Mouse (Mus musculus): ENCODE data around the gene Nnmt. TPM values are rescaled to one million over a fixed set of nuclear protein-coding genes. Genes with fewer than 3 reads are reported as not detected.

Nnmt gene
- polyA plus RNA-seq, 1 experiment = not detected

DNA sequence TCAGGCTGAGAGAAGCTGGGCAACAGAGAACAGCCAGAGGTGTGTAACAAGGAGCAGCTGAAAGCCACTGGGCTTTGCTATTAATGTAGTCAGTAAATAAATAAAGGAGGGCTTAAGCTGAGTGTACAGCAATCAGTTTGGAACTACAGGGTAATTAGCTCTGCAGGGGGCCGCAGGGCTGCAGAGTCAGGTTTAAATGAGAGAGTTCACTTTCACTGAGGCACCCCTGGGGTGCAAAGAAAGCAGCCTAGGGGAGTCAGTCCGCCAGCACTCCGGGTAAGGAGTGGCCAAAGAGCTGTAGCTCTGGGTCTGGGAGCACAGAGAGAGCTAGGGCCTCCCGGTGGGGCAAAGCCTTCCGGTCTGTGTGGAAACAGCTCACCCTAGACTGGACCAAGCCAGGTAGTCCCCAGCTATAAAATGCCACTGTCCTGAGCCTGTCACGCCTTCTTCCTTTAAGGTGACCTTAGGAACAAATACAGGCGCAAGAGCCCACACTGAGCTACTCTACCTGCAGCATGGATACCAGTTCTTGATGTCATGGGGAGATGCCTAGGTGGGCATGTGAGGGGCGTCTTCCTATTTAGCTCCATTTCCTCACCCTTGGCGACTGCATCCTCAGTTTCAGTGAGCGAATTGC lies 42.8 kb upstream of the Nnmt start:
- Histone ChIP-seq H3K4me1 (ENCODE audit: control insufficient read depth, insufficient read depth, low read length) (peaks cover 16% of the 10 kb centered on the region), H3K4me3 (ENCODE audit: insufficient read depth, low read depth, low read length) (no peak overlapping the region), H3K27ac (ENCODE audit: insufficient read depth, low read depth, low read length) (no peak overlapping the region)
- TF ChIP-seq CTCF (IDR thresholded peaks at IDR 0.05; ENCODE audit: insufficient read depth, low read depth, low read length) (no peak), POLR2A (IDR thresholded peaks at IDR 0.05; ENCODE audit: insufficient read depth, low read depth, low read length) (no peak)
- WGBS = 48% methylated on average over 10 of the region's 10 CpGs

DNA sequence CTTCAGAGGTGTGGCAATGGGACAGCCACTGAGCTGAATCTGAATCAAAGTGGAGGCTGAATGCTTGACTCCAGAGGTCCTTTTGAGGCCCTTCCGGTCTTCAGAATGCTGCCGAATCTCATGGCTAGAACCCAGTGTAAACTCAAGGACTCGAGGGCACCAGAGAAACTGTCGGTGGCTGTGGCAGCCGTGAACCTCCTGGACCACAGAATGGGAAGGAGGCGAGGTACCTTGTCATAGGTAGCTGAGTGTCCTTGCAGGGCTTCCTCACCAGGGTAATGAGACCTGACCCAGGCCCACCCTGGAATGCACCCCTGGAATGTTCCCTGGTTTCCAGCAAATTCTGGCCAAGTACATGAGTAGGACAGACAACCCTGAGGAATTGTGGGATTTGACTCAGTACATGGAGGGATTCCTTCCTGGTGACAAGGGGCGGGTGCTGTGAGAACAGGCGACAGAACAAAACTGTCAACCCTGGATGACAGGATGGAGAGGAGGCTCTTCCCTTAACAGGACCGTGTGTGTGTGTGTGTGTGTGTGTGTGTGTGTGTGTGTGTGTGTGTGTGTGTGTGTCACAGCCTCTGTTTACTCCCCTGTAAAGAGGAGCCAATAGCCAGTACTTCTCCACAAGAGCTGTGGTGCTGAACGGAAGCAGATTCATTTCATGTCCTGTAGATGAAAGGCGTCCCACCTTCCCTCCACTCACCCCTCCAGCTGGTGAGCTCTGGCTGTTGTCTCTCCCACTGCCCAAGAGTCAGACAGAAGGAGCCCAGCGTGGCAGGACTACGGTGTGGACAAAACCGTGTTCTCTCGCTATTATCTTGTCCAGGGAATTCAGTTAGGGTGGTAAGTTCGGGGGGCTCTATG lies 42.1 kb upstream of the Nnmt start:
- Histone ChIP-seq H3K27ac (ENCODE audit: insufficient read depth, low read depth, low read length) (no peak overlapping the region), H3K4me1 (ENCODE audit: control insufficient read depth, insufficient read depth, low read length) (peaks cover 16% of the 10 kb centered on the region), H3K4me3 (ENCODE audit: insufficient read depth, low read depth, low read length) (no peak overlapping the region)
- TF ChIP-seq CTCF (IDR thresholded peaks at IDR 0.05; ENCODE audit: insufficient read depth, low read depth, low read length) (no peak), POLR2A (IDR thresholded peaks at IDR 0.05; ENCODE audit: insufficient read depth, low read depth, low read length) (no peak)
- 64% methylated on average over 16 of the region's 16 CpGs for WGBS

DNA sequence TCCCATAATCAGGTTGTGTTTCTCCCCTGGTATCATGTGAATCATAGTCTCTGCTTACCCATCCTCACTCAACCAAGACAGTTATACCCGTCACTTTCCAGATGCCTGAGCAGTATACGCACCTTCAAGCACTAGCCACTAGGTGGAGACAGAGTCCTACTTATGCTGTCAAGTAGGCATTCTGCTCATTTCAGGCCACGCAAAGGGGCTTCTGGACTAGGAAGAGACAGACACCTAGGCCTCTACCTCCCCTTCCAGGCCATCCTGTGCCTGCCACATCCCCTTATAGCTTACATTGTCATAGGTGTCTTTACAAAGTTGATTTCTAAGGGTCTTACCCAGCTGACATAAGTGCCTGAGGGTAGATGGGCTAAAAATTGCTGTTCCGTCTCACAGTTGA lies 41.3 kb upstream of the Nnmt start:
- H3K4me3 ChIP-seq (ENCODE audit: insufficient read depth, low read depth, low read length) = no peak overlapping the region
- TF ChIP-seq POLR2A (IDR thresholded peaks at IDR 0.05; ENCODE audit: insufficient read depth, low read depth, low read length) (no peak), CTCF (IDR thresholded peaks at IDR 0.05; ENCODE audit: insufficient read depth, low read depth, low read length) (peak; percentile 53)
- peaks cover 16% of the 10 kb centered on the region for H3K4me1 ChIP-seq (ENCODE audit: control insufficient read depth, insufficient read depth, low read length)
- H3K27ac ChIP-seq (ENCODE audit: insufficient read depth, low read depth, low read length) = no peak overlapping the region
- 16% methylated on average over 4 of the region's 4 CpGs for WGBS

DNA sequence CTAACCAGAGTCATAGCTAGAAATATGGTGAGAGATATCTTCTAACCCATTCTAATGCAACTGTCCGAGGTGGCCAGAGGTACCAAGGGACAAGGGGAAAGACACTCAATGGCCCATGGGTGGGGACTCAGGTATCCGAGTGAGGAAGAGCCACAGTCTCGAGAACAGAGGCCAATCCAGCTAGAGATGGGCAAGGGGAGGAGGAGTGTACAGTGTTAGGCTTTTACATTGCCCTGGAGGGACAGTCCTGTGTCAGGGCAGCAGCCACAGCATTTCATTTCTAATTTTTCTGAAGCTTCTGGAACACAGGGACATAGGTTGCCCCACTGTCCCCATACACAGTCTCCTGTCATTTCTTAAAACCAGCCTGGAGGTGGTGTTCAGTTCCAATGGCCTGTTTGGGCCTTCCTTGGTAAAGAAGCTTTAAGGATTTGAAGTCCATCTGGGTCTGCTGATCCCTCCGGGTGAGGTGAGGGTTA lies 40.7 kb upstream of the Nnmt start:
- 43% methylated on average over 4 of the region's 4 CpGs for WGBS
- Histone ChIP-seq H3K4me1 (ENCODE audit: control insufficient read depth, insufficient read depth, low read length) (peaks cover 16% of the 10 kb centered on the region), H3K27ac (ENCODE audit: insufficient read depth, low read depth, low read length) (no peak overlapping the region), H3K4me3 (ENCODE audit: insufficient read depth, low read depth, low read length) (no peak overlapping the region)
- no peak for TF ChIP-seq CTCF (IDR thresholded peaks at IDR 0.05; ENCODE audit: insufficient read depth, low read depth, low read length)
- no peak for TF ChIP-seq POLR2A (IDR thresholded peaks at IDR 0.05; ENCODE audit: insufficient read depth, low read depth, low read length)

DNA sequence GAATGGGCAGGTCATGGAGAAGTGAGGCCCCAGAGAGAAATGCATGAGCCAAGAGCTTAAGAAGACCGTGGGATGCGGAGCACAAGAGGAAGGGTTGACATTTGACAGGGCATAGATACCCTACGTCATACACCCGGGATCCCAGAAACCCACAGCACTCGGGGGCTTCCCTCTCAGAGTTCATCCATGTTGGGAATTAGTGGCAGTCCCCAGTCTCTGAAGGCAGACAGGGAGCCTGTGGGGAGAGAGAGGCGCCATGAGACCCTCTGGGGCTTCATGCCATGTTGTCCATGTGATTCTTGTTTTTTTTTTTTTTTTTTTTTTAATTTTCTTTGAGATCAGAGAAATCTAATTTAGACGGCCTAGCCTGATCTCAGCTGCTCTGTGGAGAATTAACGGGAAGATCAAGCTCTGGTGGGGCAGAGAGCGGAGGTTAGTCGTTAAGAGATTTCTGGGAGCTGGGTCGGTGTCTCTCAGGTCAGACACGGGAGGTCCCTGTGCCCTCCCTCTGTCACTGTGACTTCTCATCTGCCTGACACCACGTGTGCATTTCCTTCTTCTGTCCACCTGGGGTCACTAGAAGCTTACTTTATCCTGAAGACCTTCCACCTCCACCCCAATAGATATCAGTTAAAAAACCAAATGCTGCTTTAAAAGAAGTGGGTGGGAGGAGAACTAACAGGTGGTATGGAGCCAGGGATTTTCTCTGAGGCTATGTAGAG lies 40.1 kb upstream of the Nnmt start:
- TF ChIP-seq POLR2A (IDR thresholded peaks at IDR 0.05; ENCODE audit: insufficient read depth, low read depth, low read length) = no peak
- TF ChIP-seq CTCF (IDR thresholded peaks at IDR 0.05; ENCODE audit: insufficient read depth, low read depth, low read length) = 0 out of 2 replicates have a peak, but pooled peaks have one; percentile 22
- H3K4me1 ChIP-seq (ENCODE audit: control insufficient read depth, insufficient read depth, low read length) = peaks cover 16% of the 10 kb centered on the region
- no peak overlapping the region for H3K4me3 ChIP-seq (ENCODE audit: insufficient read depth, low read depth, low read length)
- 56% methylated on average over 13 of the region's 13 CpGs for WGBS
- H3K27ac ChIP-seq (ENCODE audit: insufficient read depth, low read depth, low read length) = no peak overlapping the region

DNA sequence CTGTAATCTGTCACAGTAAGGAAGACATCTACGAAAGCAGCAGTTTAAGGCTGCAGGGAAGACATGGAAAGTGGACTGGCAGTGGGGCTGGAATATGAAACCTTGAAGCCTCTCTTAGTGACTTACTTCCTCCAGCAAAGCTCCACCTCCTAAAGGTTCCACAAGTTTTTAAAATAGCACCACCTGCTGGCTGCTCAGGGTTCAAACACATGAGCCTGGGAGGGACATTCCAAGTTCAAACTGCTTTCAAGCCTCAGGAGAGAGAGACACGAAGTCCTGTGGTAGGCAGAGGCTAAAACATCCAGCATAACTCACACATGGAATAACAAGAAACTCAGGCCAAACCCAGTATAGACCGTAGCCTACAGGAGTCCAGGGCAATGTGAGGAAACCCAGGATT lies 39.4 kb upstream of the Nnmt start:
- no peak overlapping the region for H3K4me3 ChIP-seq (ENCODE audit: insufficient read depth, low read depth, low read length)
- WGBS = 85% methylated on average over 3 of the region's 3 CpGs
- H3K4me1 ChIP-seq (ENCODE audit: control insufficient read depth, insufficient read depth, low read length) = peaks cover 14% of the 10 kb centered on the region
- no peak for TF ChIP-seq CTCF (IDR thresholded peaks at IDR 0.05; ENCODE audit: insufficient read depth, low read depth, low read length)
- TF ChIP-seq POLR2A (IDR thresholded peaks at IDR 0.05; ENCODE audit: insufficient read depth, low read depth, low read length) = no peak
- H3K27ac ChIP-seq (ENCODE audit: insufficient read depth, low read depth, low read length) = no peak overlapping the region

DNA sequence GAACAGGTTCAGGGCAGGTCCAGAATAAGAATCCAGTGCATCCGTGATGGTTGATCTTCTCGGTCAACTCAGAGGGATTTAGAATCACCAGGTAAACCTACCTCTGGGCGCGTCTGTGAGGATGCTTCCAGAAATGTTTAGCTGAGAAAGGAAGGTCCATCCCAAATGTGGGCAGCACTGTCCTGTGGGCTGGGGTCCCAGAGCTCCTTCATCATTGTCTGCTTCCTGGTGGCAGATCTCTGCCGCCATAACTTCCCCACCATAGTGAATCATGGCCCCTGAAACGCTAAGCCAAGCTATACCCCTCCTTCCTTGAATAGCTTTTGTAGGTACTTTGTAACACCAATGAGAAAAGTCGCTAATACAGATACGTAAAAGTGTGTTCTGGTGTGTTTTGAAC lies 36.7 kb upstream of the Nnmt start:
- no peak for TF ChIP-seq CTCF (IDR thresholded peaks at IDR 0.05; ENCODE audit: insufficient read depth, low read depth, low read length)
- TF ChIP-seq POLR2A (IDR thresholded peaks at IDR 0.05; ENCODE audit: insufficient read depth, low read depth, low read length) = no peak
- 94% methylated on average over 8 of the region's 8 CpGs for WGBS
- Histone ChIP-seq H3K4me1 (ENCODE audit: control insufficient read depth, insufficient read depth, low read length) (no peaks in the 10 kb centered on the region), H3K4me3 (ENCODE audit: insufficient read depth, low read depth, low read length) (no peak overlapping the region), H3K27ac (ENCODE audit: insufficient read depth, low read depth, low read length) (no peak overlapping the region)

DNA sequence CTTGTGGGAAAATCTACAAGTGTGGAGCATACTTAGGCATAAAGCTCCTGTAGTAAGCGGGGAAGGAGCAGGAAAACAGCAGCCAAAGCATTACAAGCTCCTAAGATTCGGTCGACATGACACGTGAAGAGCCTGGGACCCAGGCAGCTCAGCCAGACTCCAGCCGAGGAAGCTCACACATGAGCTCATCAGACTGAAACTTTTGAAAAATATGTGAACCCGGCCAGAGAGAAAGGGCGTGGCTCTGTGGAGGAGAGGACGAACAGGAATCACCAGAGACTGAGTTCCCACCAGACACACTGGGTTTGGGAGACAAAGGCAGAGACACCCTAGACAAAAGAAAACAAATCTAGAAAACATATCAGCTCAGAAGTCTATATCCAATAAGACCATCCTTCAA lies 35.9 kb upstream of the Nnmt start:
- Histone ChIP-seq H3K27ac (ENCODE audit: insufficient read depth, low read depth, low read length) (no peak overlapping the region), H3K4me1 (ENCODE audit: control insufficient read depth, insufficient read depth, low read length) (no peaks in the 10 kb centered on the region), H3K4me3 (ENCODE audit: insufficient read depth, low read depth, low read length) (no peak overlapping the region)
- no peak for TF ChIP-seq POLR2A (IDR thresholded peaks at IDR 0.05; ENCODE audit: insufficient read depth, low read depth, low read length)
- TF ChIP-seq CTCF (IDR thresholded peaks at IDR 0.05; ENCODE audit: insufficient read depth, low read depth, low read length) = no peak
- 94% methylated on average over 8 of the region's 8 CpGs for WGBS

All from olfactory bulb, adult 2 months (tissue).